Mouse (Mus musculus): ENCODE results near the gene D630036H23Rik.

DNA sequence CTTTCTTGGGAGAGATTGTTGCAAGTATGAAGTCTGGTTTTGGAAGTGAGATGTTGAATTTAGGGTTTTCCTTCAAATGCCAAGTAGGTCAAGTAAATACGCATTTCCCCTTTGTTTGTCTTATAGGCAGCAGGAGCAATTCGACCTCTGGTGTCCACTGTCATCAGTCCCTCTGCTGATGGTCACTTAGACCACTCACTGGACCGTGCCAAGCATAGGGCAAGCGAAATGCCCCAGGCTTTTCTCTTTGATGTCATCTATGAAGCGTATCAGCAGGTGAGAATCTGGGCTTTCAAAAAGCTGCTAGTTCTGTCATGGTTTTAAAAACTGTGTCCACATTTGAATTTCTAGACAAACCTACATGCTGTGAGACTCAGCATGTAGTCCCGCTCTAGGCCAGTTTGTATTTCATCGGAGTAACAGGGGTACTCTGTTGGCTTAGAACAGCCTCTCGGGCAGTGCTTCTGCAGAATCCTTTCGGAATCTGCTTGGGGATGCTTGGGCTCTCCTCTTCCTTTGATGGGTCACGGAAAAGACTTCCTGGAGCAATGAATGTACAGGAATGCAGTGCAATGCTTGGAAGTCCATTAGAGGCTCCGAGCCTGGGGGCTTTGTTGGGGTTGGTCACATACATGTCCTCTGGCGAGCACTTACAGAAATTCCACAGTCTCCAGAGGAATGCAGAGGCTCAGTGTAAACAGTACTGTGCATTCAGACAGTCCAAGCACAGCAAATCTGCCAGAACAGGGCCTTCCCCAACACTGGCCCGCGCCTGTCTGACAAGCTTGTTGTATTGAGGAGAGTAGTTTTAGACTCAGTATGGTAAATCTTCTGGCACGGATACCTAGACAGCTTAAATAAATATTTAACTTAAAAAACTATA lies 44.4 kb upstream of the D630036H23Rik start:
- TF ChIP-seq CTCF (IDR thresholded peaks at IDR 0.05; ENCODE audit: borderline replicate concordance, extremely low read depth, insufficient read depth, insufficient read length) (no peak), POLR2A (IDR thresholded peaks at IDR 0.05; ENCODE audit: borderline replicate concordance, extremely low read depth, insufficient read depth, insufficient read length, poor library complexity, severe bottlenecking) (no peak)
